ENCODE assay signal across 7 mouse cellular contexts in the genomic region with DNA sequence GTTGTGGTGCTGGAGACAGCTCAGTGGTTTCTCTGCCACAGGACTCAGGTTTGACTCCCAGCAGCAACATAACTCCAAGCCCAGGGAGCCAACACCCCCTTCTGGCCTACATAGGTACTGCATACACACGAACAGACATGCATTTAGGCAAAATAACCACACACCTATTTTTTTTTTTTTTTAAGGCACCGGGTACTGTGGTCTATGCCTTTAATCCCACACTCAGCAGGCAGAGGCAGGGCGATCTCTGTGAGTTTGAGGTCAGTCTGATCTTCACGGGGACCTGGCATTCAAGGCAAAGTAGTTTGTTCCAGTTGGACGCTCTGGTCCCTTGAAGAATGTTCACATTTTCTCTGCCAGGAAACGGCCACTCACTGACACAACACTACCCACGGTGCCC. TPM values are rescaled to one million over a fixed set of nuclear protein-coding genes. Genes with fewer than 3 reads are reported as not detected.
A peak's percentile ranks its signal among the peaks of the same experiment; 100 is the strongest.
DNase-seq lines count a peak whose midpoint lies in the region; ATAC-seq and TF ChIP-seq lines count a peak whose summit lies in the region.

No protein-coding gene starts in this region.

- no peak overlapping the region for H3K4me3 ChIP-seq in kidney, embryonic 16.5 days (ENCODE audit: low read length)
- H3K4me3 ChIP-seq in MEL (ENCODE audit: control insufficient read depth in 1 of 2, insufficient read depth in 1 of 2, low read depth in 2 of 2, low read length in 2 of 2): no peak overlapping the region
- no peak overlapping the region for H3K4me3 ChIP-seq in cortical plate, adult 2 months (ENCODE audit: insufficient read depth, low read length)

- TF ChIP-seq EP300 in MEL (IDR thresholded peaks at IDR 0.05; ENCODE audit: low read depth in 1 of 2, low read length in 2 of 2): no peak

- H3K4me2 ChIP-seq in kidney, embryonic 16.5 days (replicated peaks; ENCODE audit: low read depth, low read length): no peak overlapping the region

- no peak overlapping the region for H3K27ac ChIP-seq in kidney, embryonic 16.5 days (ENCODE audit: low read length)
- no peak overlapping the region for H3K27ac ChIP-seq in MEL (ENCODE audit: control insufficient read depth, low read depth, low read length)
- H3K27ac ChIP-seq in cortical plate, adult 2 months (ENCODE audit: insufficient read depth, low read length): no peak overlapping the region

- TF ChIP-seq CTCF in MEL (IDR thresholded peaks at IDR 0.05 in 2 of 3, conservative IDR thresholded peaks at IDR 0.05 in 1 of 3; ENCODE audit: control insufficient read depth in 1 of 3, insufficient read depth in 1 of 3, low read depth in 2 of 3, low read length in 3 of 3, poor library complexity in 1 of 3, severe bottlenecking in 1 of 3): peak; percentile 60 to 84 (median 72)
- peak; percentile 28; the same call in 1 of the 2 replicates for TF ChIP-seq CTCF in cortical plate, adult 2 months (IDR thresholded peaks at IDR 0.05; ENCODE audit: extremely low read depth, insufficient read depth, low read length)

- DNase-seq in kidney, postnatal 10 days: peak; percentile 30
- peak; percentile 83 for DNase-seq in MEL (ENCODE audit: low read depth, low spot score)
- DNase-seq in retina, postnatal 1 day: peak; percentile 58
- DNase-seq in adrenal gland, adult 8-10 months: no peak
- DNase-seq in gastrocnemius, postnatal 25 days: no peak

- no peaks in the 10 kb centered on the region for H3K9me3 ChIP-seq in kidney, embryonic 16.5 days (ENCODE audit: low read length)
- no peaks in the 10 kb centered on the region for H3K9me3 ChIP-seq in MEL (replicated peaks; ENCODE audit: insufficient read depth, low read length)

- no peak for TF ChIP-seq POLR2A in MEL (IDR thresholded peaks at IDR 0.05; ENCODE audit: control insufficient read depth in 1 of 2, insufficient read depth in 1 of 2, low read depth in 1 of 2, low read length in 2 of 2, poor library complexity in 1 of 2)
- no peak for TF ChIP-seq POLR2A in cortical plate, adult 2 months (IDR thresholded peaks at IDR 0.05; ENCODE audit: extremely low read depth, insufficient read depth, low read length)

- ATAC-seq in kidney, embryonic 16.5 days (ENCODE audit: low FRiP score, low TSS enrichment): no peak

- peaks cover 17% of the 10 kb centered on the region for H3K4me1 ChIP-seq in kidney, embryonic 16.5 days (ENCODE audit: insufficient read depth, low read length)
- H3K4me1 ChIP-seq in MEL (ENCODE audit: control insufficient read depth in 1 of 2, insufficient read depth in 2 of 2, low read length in 2 of 2): peaks cover 3 to 4% of the 10 kb centered on the region in 2 experiments; a peak in 1 of 4 replicates
- no peaks in the 10 kb centered on the region for H3K4me1 ChIP-seq in cortical plate, adult 2 months (ENCODE audit: control insufficient read depth, insufficient read depth, low read length)

- 71% methylated on average over 7 of the region's 7 CpGs for WGBS in kidney, embryonic 16.5 days

- H3K79me2 ChIP-seq in MEL (ENCODE audit: control insufficient read depth, insufficient read depth, low read length, poor library complexity): no peaks in the 10 kb centered on the region; the same call in 1 of the 2 replicates

- no peak overlapping the region for H3K9ac ChIP-seq in kidney, embryonic 16.5 days (replicated peaks; ENCODE audit: low read length)
- H3K9ac ChIP-seq in MEL (ENCODE audit: control insufficient read depth, low read depth, low read length, poor library complexity, severe bottlenecking): no peak overlapping the region

- H3K27me3 ChIP-seq in kidney, embryonic 16.5 days (ENCODE audit: insufficient read depth, low read length): no peaks in the 10 kb centered on the region
- H3K27me3 ChIP-seq in MEL (ENCODE audit: control insufficient read depth in 1 of 2, insufficient read depth in 2 of 2, low read length in 2 of 2): no peaks in the 10 kb centered on the region

- H3K36me3 ChIP-seq in kidney, embryonic 16.5 days (ENCODE audit: insufficient read depth, low read length): no peaks in the 10 kb centered on the region
- H3K36me3 ChIP-seq in MEL (ENCODE audit: control insufficient read depth in 1 of 2, insufficient read depth in 2 of 2, low read length in 2 of 2): no peaks in the 10 kb centered on the region

- peak; percentile 62 for TF ChIP-seq RAD21 in MEL (IDR thresholded peaks at IDR 0.05; ENCODE audit: low read depth, low read length)

TF ChIP-seq in MEL, 35 proteins besides CTCF, POLR2A, EP300 and RAD21:
- TF ChIP-seq SMC3 (IDR thresholded peaks at IDR 0.05; ENCODE audit: low read depth, low read length) (peak; percentile 57), ZNF384 (IDR thresholded peaks at IDR 0.05; ENCODE audit: low read depth, low read length) (peak; percentile 90), ZC3H11A (IDR thresholded peaks at IDR 0.05; ENCODE audit: low read depth, low read length) (peak; percentile 38; the same call in 1 of the 2 replicates), NELFE (IDR thresholded peaks at IDR 0.05; ENCODE audit: low read depth, low read length) (no peak), SIN3A (IDR thresholded peaks at IDR 0.05; ENCODE audit: low read length) (peak; percentile 44; the same call in 1 of the 2 replicates), TBP (IDR thresholded peaks at IDR 0.05; ENCODE audit: low read depth, low read length) (no peak)

RNA-seq across cellular contexts. Expression of a gene that starts 2.2 kb away (rescaled TPM):
- polyA plus RNA-seq in kidney, embryonic 16.5 days (2015; fragmentation: Nextera tagmentation; extraction: Ambion mirVana): 12.0 and 13.4 TPM in 2 replicates
- 9.5 and 10.3 TPM in 2 replicates for total RNA-seq in MEL (2012; rRNA removed)
- polyA plus RNA-seq in MEL (2012; ENCODE audit: insufficient read depth in 1 of 2, insufficient read length in 2 of 2, low read depth in 1 of 2, low replicate concordance in 2 of 2, missing spikeins in 1 of 2): 10 to 100 TPM in 1 of 2 experiments, not detected in 1; 14.9 TPM
- polyA plus RNA-seq in cortical plate, adult 2 months (2012; rRNA removed): 21.5 and 22.4 TPM in 2 replicates
- 10 to 100 TPM; 21.3 to 27.4 (median 22.8) TPM for total RNA-seq in adrenal gland, adult 8-10 months (2022)
- 10 to 100 TPM; 22.9 to 24.6 TPM for total RNA-seq in gastrocnemius, postnatal 25 days (2021)

RNA-seq across cellular contexts. Expression of a gene that starts 25.2 kb away (rescaled TPM):
- 83.5 and 93.2 TPM in 2 replicates for polyA plus RNA-seq in kidney, embryonic 16.5 days (2015; fragmentation: Nextera tagmentation; extraction: Ambion mirVana)
- total RNA-seq in MEL (2012; rRNA removed): 68.0 and 83.6 TPM in 2 replicates
- 100 to 1,000 TPM; 103 to 220 TPM for polyA plus RNA-seq in MEL (2012; ENCODE audit: insufficient read depth in 1 of 2, insufficient read length in 2 of 2, low read depth in 1 of 2, low replicate concordance in 2 of 2, missing spikeins in 1 of 2)
- polyA plus RNA-seq in cortical plate, adult 2 months (2012; rRNA removed): 49.2 and 50.5 TPM in 2 replicates
- total RNA-seq in adrenal gland, adult 8-10 months (2022): 10 to 100 TPM; 22.9 to 28.7 (median 28.4) TPM
- 1 to 10 TPM; 4.3 to 4.8 TPM for total RNA-seq in gastrocnemius, postnatal 25 days (2021)

RNA-seq across cellular contexts. Expression of a gene that starts 32.1 kb away (rescaled TPM):
- polyA plus RNA-seq in kidney, embryonic 16.5 days (2015; fragmentation: Nextera tagmentation; extraction: Ambion mirVana): 22.0 and 22.8 TPM in 2 replicates
- total RNA-seq in MEL (2012; rRNA removed): 27.2 and 27.9 TPM in 2 replicates
- 10 to 100 TPM in 1 of 2 experiments, not detected in 1; 19.4 TPM for polyA plus RNA-seq in MEL (2012; ENCODE audit: insufficient read depth in 1 of 2, insufficient read length in 2 of 2, low read depth in 1 of 2, low replicate concordance in 2 of 2, missing spikeins in 1 of 2)
- polyA plus RNA-seq in cortical plate, adult 2 months (2012; rRNA removed): 32.9 and 33.4 TPM in 2 replicates
- 10 to 100 TPM; 21.9 to 43.0 (median 31.0) TPM for total RNA-seq in adrenal gland, adult 8-10 months (2022)
- 10 to 100 TPM; 56.2 to 62.1 TPM for total RNA-seq in gastrocnemius, postnatal 25 days (2021)

RNA-seq across cellular contexts. Expression of a gene that starts 34.1 kb away (rescaled TPM):
- polyA plus RNA-seq in kidney, embryonic 16.5 days (2015; fragmentation: Nextera tagmentation; extraction: Ambion mirVana): 43.8 and 46.2 TPM in 2 replicates
- 7.2 and 8.3 TPM in 2 replicates for total RNA-seq in MEL (2012; rRNA removed)
- polyA plus RNA-seq in MEL (2012; ENCODE audit: insufficient read depth in 1 of 2, insufficient read length in 2 of 2, low read depth in 1 of 2, low replicate concordance in 2 of 2, missing spikeins in 1 of 2): 1 to 10 TPM in 1 of 2 experiments, not detected in 1; 6.9 TPM
- 32.4 and 35.3 TPM in 2 replicates for polyA plus RNA-seq in cortical plate, adult 2 months (2012; rRNA removed)
- 10 to 100 TPM; 54.6 to 63.0 (median 57.8) TPM for total RNA-seq in adrenal gland, adult 8-10 months (2022)
- 10 to 100 TPM; 16.2 to 17.1 TPM for total RNA-seq in gastrocnemius, postnatal 25 days (2021)

RNA-seq across cellular contexts. Expression of a gene that starts 36.9 kb away (rescaled TPM):
- 0.45 TPM in 2 replicates for polyA plus RNA-seq in kidney, embryonic 16.5 days (2015; fragmentation: Nextera tagmentation; extraction: Ambion mirVana)
- total RNA-seq in MEL (2012; rRNA removed): 0.10 TPM in 1 of 2 replicates, not detected in the other
- under 1 TPM in 1 of 2 experiments, not detected in 1; 0.26 TPM for polyA plus RNA-seq in MEL (2012; ENCODE audit: insufficient read depth in 1 of 2, insufficient read length in 2 of 2, low read depth in 1 of 2, low replicate concordance in 2 of 2, missing spikeins in 1 of 2)
- polyA plus RNA-seq in cortical plate, adult 2 months (2012; rRNA removed): 17.7 and 18.5 TPM in 2 replicates
- 1 to 10 TPM in 3 of 4 experiments, under 1 TPM in 1; 0.58 to 5.3 (median 2.8) TPM for total RNA-seq in adrenal gland, adult 8-10 months (2022)
- total RNA-seq in gastrocnemius, postnatal 25 days (2021): 1 to 10 TPM in 1 of 2 experiments, under 1 TPM in 1; 0.64 to 1.2 TPM

Comparison
In these comparisons a context has a peak if more than half of its experiments do, and no peak if none do; other contexts are left out.
1. DNase-seq: peak in kidney, postnatal 10 days (single experiment), MEL (single experiment) and retina, postnatal 1 day (single experiment); none in adrenal gland, adult 8-10 months (single experiment) and gastrocnemius, postnatal 25 days (single experiment).
2. RNA of a gene that starts 25.2 kb away (total RNA-seq): 68.0 to 83.6 TPM in MEL and 22.9 to 28.7 TPM in adrenal gland, adult 8-10 months; 4.3 to 4.8 TPM in gastrocnemius, postnatal 25 days; every median in the first group is over 4 times any median in the second.